8 mouse cellular contexts compared by ENCODE assay signal in genomic region chr7:120679023-120679422, GRCm38 (mm10). TPM values are rescaled to one million over a fixed set of nuclear protein-coding genes. Genes with fewer than 3 reads are reported as not detected.
DNase-seq lines count a peak whose midpoint lies in the region; ATAC-seq and TF ChIP-seq lines count a peak whose summit lies in the region.

No protein-coding gene starts in this region.

- H3K27me3 ChIP-seq in forebrain, embryonic 13.5 days: no peaks in the 10 kb centered on the region
- no peaks in the 10 kb centered on the region for H3K27me3 ChIP-seq in liver, embryonic 13.5 days

- no peaks in the 10 kb centered on the region for H3K36me3 ChIP-seq in forebrain, embryonic 13.5 days (ENCODE audit: poor library complexity, severe bottlenecking)
- H3K36me3 ChIP-seq in liver, embryonic 13.5 days: no peaks in the 10 kb centered on the region

- no peak for TF ChIP-seq CTCF in layer of hippocampus, adult 2 months (conservative IDR thresholded peaks at IDR 0.05)
- TF ChIP-seq CTCF in olfactory bulb, adult 2 months (IDR thresholded peaks at IDR 0.05; ENCODE audit: insufficient read depth, low read depth, low read length): no peak

- no peak for DNase-seq in layer of hippocampus, adult 2 months (ENCODE audit: low spot score in 2 of 2)
- no peak for DNase-seq in layer of hippocampus, adult 9-10 months (ENCODE audit: low spot score)
- DNase-seq in liver, embryonic 13.5 days: no peak
- no peak for DNase-seq in spleen, adult 12 weeks (ENCODE audit: low spot score)
- no peak for DNase-seq in adrenal gland, adult 18-20 months (ENCODE audit: low spot score in 2 of 2)
- no peak for DNase-seq in kidney, postnatal 10 days

- ATAC-seq in forebrain, embryonic 13.5 days: no peak
- ATAC-seq in liver, embryonic 13.5 days (ENCODE audit: low read depth): no peak

- H3K4me1 ChIP-seq in forebrain, embryonic 13.5 days: peaks cover 46% of the 10 kb centered on the region
- H3K4me1 ChIP-seq in liver, embryonic 13.5 days (replicated peaks): peaks cover 61% of the 10 kb centered on the region
- H3K4me1 ChIP-seq in olfactory bulb, adult 2 months (ENCODE audit: control insufficient read depth, insufficient read depth, low read length): peaks cover 9% of the 10 kb centered on the region

- WGBS in forebrain, embryonic 13.5 days: 64% methylated on average over 8 of the region's 8 CpGs
- 22% methylated on average over 8 of the region's 8 CpGs for WGBS in liver, embryonic 13.5 days (ENCODE audit: insufficient replicate concordance)
- WGBS in olfactory bulb, adult 2 months: 17% methylated on average over 8 of the region's 8 CpGs

- H3K9me3 ChIP-seq in forebrain, embryonic 13.5 days (replicated peaks): no peaks in the 10 kb centered on the region
- no peaks in the 10 kb centered on the region for H3K9me3 ChIP-seq in liver, embryonic 13.5 days (replicated peaks)

- H3K4me2 ChIP-seq in forebrain, embryonic 13.5 days: peak overlapping the region; percentile 91
- H3K4me2 ChIP-seq in liver, embryonic 13.5 days: peak overlapping the region; percentile 91

- H3K27ac ChIP-seq in layer of hippocampus, adult 2 months: peak overlapping the region; percentile 95; the same call in 1 of the 2 replicates
- H3K27ac ChIP-seq in forebrain, embryonic 13.5 days: no peak overlapping the region
- no peak overlapping the region for H3K27ac ChIP-seq in liver, embryonic 13.5 days
- no peak overlapping the region for H3K27ac ChIP-seq in olfactory bulb, adult 2 months (ENCODE audit: insufficient read depth, low read depth, low read length)

- H3K9ac ChIP-seq in forebrain, embryonic 13.5 days: peak overlapping the region; percentile 92
- H3K9ac ChIP-seq in liver, embryonic 13.5 days: peak overlapping the region; percentile 91

- TF ChIP-seq POLR2A in olfactory bulb, adult 2 months (IDR thresholded peaks at IDR 0.05; ENCODE audit: insufficient read depth, low read depth, low read length): no peak

- peak overlapping the region; percentile 94 for H3K4me3 ChIP-seq in layer of hippocampus, adult 2 months
- H3K4me3 ChIP-seq in forebrain, embryonic 13.5 days: peak overlapping the region; percentile 94
- H3K4me3 ChIP-seq in liver, embryonic 13.5 days (replicated peaks): peak overlapping the region; percentile 91
- peak overlapping the region; percentile 30 for H3K4me3 ChIP-seq in olfactory bulb, adult 2 months (ENCODE audit: insufficient read depth, low read depth, low read length)

RNA-seq across cellular contexts. Expression of gene Mosmo, which starts 1.6 kb away (rescaled TPM):
- total RNA-seq in layer of hippocampus, adult 2 months (2021): 10 to 100 TPM; 93.5 to 99.0 TPM
- 14.1 and 16.5 TPM in 2 replicates for polyA plus RNA-seq in forebrain, embryonic 13.5 days (2015; fragmentation: Nextera tagmentation; extraction: Ambion mirVana)
- 7.4 and 8.8 TPM in 2 replicates for polyA plus RNA-seq in liver, embryonic 13.5 days (2015; fragmentation: Nextera tagmentation; extraction: Ambion mirVana)
- not detected in 2 replicates for polyA plus RNA-seq in olfactory bulb, adult 2 months (2012; ENCODE audit: insufficient read depth, insufficient read length, low replicate concordance, missing spikeins)
- 10 to 100 TPM; 40.6 to 47.6 TPM for total RNA-seq in adrenal gland, adult 18-20 months (2021)

RNA-seq across cellular contexts. Expression of gene Pdzd9, which starts 8.9 kb away (rescaled TPM):
- total RNA-seq in layer of hippocampus, adult 2 months (2021): not detected
- 0.23 and 0.57 TPM in 2 replicates for polyA plus RNA-seq in forebrain, embryonic 13.5 days (2015; fragmentation: Nextera tagmentation; extraction: Ambion mirVana)
- 0.08 and 0.09 TPM in 2 replicates for polyA plus RNA-seq in liver, embryonic 13.5 days (2015; fragmentation: Nextera tagmentation; extraction: Ambion mirVana)
- polyA plus RNA-seq in olfactory bulb, adult 2 months (2012; ENCODE audit: insufficient read depth, insufficient read length, low replicate concordance, missing spikeins): not detected in 2 replicates
- not detected for total RNA-seq in adrenal gland, adult 18-20 months (2021)

RNA-seq across cellular contexts. Expression of gene Uqcrc2, which starts 44.0 kb away (rescaled TPM):
- total RNA-seq in layer of hippocampus, adult 2 months (2021): 100 to 1,000 TPM; 233 to 241 TPM
- polyA plus RNA-seq in forebrain, embryonic 13.5 days (2015; fragmentation: Nextera tagmentation; extraction: Ambion mirVana): 209 and 210 TPM in 2 replicates
- polyA plus RNA-seq in liver, embryonic 13.5 days (2015; fragmentation: Nextera tagmentation; extraction: Ambion mirVana): 150 and 169 TPM in 2 replicates
- polyA plus RNA-seq in olfactory bulb, adult 2 months (2012; ENCODE audit: insufficient read depth, insufficient read length, low replicate concordance, missing spikeins): 368 TPM in 1 of 2 replicates, not detected in the other
- 100 to 1,000 TPM; 378 to 592 TPM for total RNA-seq in adrenal gland, adult 18-20 months (2021)

Comparison
In these comparisons a context has a peak if more than half of its experiments do, and no peak if none do; other contexts are left out.
1. H3K4me3 ChIP-seq: peak in every context shown above with its lines; median percentile 94 in layer of hippocampus, adult 2 months; 94 in forebrain, embryonic 13.5 days; 91 in liver, embryonic 13.5 days; 30 in olfactory bulb, adult 2 months.